Mouse (Mus musculus) forebrain, embryonic 10.5 days (tissue): ENCODE measurements at regions not wholly inside any gene's neighbourhood (a gene's known extent, or its start where the extent isn't known, plus 50 kb on each side); places are given as distances from the start of the nearest gene placed in this dataset.

Experiments
- DNase-seq: peaks from one replicate; pipeline ENCODE4 v3.0.0-alpha.2; 2017; ENCODE audit warnings: low spot score; ENCODE audit errors: extremely low spot score
- H3K27ac ChIP-seq: fragments of 300-500 bp; sonication (generic); 2 replicates; pipeline ENCODE4 v1.5.1; 2016; ENCODE audit warnings: mild to moderate bottlenecking
- H3K27me3 ChIP-seq: fragments of 300-500 bp; sonication (generic); 2 replicates; pipeline ENCODE4 v1.6.1; 2016; ENCODE audit warnings: mild to moderate bottlenecking; ENCODE audit not compliant: poor library complexity, severe bottlenecking
- H3K36me3 ChIP-seq: fragments of 300-500 bp; sonication (generic); replicated peaks from 2 replicates; pipeline ENCODE4 v1.6.1; 2016; ENCODE audit warnings: mild to moderate bottlenecking, moderate library complexity
- H3K4me1 ChIP-seq: fragments of 300-500 bp; sonication (generic); 2 replicates; pipeline ENCODE4 v1.6.1; 2016
- H3K4me3 ChIP-seq: fragments of 300-500 bp; sonication (generic); 2 replicates; pipeline ENCODE4 v1.5.1; 2016; ENCODE audit warnings: mild to moderate bottlenecking, moderate library complexity
- H3K9me3 ChIP-seq: fragments of 300-500 bp; sonication (generic); 2 replicates; pipeline ENCODE4 v1.6.1; 2016; ENCODE audit warnings: mild to moderate bottlenecking, moderate library complexity
- WGBS: fragments of 180-500 bp; shearing (Covaris S2); methylation state at CpG from one replicate; pipeline ENCODE4 v1.1.7; 2016; 5-methylcytosine and 5-hydroxymethylcytosine counted together

DNA sequence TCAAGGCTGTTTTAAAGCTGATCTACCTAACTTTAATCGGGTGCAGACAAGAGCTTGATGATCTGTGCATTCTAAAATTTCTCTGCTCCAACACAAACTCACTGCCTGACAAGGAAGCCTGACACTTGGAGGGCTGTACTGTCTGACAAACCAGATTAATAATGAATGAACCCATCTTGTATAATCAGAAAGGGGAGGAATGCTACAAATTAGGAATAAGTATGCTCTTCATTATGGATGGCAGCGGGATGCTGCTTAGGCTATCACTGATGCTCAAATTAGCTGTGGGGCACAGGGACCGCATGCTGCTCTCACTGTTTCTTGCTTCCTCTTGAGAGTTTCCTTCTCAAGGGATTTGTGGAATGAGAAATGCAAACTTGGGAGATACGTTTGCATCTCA lies 213.8 kb upstream of the Veph1 start:
- 81% methylated on average over 4 of the region's 4 CpGs for WGBS
- H3K36me3 ChIP-seq, result no peaks in the 10 kb centered on the region
- no peak for DNase-seq

DNA sequence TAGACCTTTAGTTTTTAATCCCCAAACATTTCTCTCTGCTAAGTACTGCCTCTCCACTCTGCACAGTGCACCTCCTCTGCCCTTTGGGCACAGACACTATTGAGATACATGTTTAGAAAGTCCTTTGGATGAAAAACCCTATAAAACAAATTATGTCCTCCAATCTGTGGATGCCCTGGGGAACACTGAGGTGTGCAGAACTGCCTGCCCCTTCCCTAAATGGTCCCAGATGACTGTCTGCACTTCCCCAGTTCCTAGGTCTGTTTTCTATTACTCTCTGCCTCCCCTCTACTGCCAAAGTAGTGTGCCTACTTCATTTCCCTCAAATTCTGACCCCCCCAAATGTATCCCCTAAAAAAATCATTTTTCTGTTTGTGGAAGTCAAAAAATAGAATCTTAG lies 209.5 kb upstream of the Veph1 start:
- H3K4me1 ChIP-seq, result peaks cover 34% of the 10 kb centered on the region
- H3K4me3 ChIP-seq, result no peak overlapping the region
- H3K36me3 ChIP-seq, result no peaks in the 10 kb centered on the region
- no peaks in the 10 kb centered on the region for H3K9me3 ChIP-seq
- H3K27me3 ChIP-seq, result peaks cover 12% of the 10 kb centered on the region
- DNase-seq, result no peak
- H3K27ac ChIP-seq, result no peak overlapping the region

More for the DNA sequence above, 213.8 kb upstream of the Veph1 start:
- Histone ChIP-seq H3K9me3 (no peaks in the 10 kb centered on the region), H3K4me1 (peaks cover 17% of the 10 kb centered on the region), H3K4me3 (no peak overlapping the region), H3K27ac (no peak overlapping the region), H3K27me3 (no peaks in the 10 kb centered on the region)

DNA sequence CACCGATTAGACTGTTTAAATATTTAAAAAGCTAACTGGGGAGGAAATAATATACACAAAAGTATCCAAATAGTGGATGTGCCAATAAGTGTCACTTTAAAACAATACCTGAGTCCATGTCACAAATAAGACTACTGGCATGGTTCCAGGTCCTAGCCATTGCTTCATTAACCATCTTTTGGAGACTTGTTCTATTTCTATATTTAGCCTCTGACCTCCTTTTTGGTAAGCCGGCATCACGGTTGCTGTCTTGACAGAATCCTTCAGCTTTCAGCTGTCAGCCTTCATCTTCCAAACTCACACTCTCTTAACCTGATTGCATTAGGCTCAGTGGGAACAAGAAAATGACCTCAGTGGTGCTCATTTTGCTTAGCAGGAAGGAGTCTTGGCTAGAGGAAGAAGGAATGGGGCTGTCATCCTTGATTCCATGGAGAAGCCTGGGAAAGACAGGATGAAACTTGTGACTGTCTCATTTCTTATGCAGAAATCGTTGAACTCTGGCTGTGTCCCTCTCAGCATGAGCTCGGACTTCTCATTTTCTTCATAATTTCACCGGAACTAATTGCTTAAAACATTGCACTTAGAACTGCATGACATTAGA lies 208.9 kb upstream of the Veph1 start:
- WGBS, result 70% methylated on average over 6 of the region's 6 CpGs
- no peak for DNase-seq
- Histone ChIP-seq H3K4me3 (no peak overlapping the region), H3K36me3 (no peaks in the 10 kb centered on the region), H3K4me1 (peaks cover 34% of the 10 kb centered on the region), H3K27ac (no peak overlapping the region), H3K27me3 (peaks cover 17% of the 10 kb centered on the region), H3K9me3 (no peaks in the 10 kb centered on the region)

DNA sequence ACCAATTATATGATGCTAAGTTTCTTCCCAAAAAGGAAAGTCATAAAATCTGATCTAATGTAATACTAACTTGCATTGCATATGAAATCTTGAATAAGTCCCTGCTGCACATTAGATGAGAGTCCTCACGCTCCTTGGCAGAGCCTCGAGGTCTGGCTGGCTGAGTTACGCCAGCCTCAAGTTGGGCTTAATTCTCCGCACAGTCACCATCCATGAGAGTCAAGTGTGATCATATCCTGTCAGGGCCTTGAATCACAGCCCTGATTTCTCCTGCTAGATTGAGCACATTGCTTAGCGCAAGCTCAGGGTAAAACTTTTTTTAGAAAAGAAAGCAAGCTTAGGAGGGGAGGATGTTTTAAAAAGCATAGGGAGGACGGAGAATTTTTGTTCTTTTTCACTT lies 208.1 kb upstream of the Veph1 start:
- H3K27me3 ChIP-seq, result peaks cover 19% of the 10 kb centered on the region
- no peak overlapping the region for H3K27ac ChIP-seq
- H3K4me1 ChIP-seq, result peaks cover 34% of the 10 kb centered on the region
- WGBS, result 88% methylated on average over 6 of the region's 6 CpGs
- H3K9me3 ChIP-seq, result no peaks in the 10 kb centered on the region
- no peaks in the 10 kb centered on the region for H3K36me3 ChIP-seq
- no peak overlapping the region for H3K4me3 ChIP-seq
- no peak for DNase-seq

DNA sequence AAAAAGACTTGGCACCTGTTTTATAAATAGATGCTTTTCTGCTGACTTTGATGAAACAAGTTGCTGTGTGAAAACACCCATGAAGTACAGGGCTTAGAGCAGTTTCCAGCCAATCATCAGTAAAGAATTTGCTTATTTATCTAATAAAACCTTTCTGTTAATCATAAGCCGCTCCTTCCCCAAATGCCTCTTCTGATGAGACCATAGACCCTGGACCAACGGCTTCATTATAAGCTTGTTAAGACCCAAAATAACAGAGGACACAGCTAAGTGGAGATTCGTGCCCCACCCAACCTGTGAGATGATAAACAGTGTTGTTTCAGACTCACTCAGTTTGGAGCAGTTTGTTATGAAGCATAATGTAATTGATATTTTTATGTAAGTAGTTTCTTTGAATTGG lies 207.0 kb upstream of the Veph1 start:
- H3K36me3 ChIP-seq, result no peaks in the 10 kb centered on the region
- DNase-seq, result no peak
- H3K4me3 ChIP-seq, result no peak overlapping the region
- 89% methylated on average over 3 of the region's 3 CpGs for WGBS
- peaks cover 30% of the 10 kb centered on the region for H3K27me3 ChIP-seq
- H3K9me3 ChIP-seq, result no peaks in the 10 kb centered on the region
- no peak overlapping the region for H3K27ac ChIP-seq
- H3K4me1 ChIP-seq, result peaks cover 34% of the 10 kb centered on the region

DNA sequence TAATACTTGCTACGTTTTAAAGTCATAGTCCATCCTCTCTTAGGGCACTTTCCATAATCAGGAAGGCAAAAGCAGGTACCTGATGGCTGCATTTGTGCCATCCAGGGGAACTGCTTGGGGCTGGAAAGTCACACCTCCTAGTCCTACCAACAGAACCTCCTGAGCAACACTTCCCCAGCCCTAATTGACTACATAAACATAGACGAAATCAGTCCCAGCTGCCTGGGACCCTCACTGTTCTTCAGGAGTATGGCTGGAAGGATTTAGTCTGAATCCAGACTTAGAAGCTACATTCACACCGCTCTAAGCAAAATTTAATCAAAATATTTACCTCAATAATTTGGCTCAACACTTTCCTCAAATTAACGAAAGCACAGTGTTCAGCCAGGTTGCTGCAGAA lies 205.2 kb upstream of the Veph1 start:
- no peak for DNase-seq
- Histone ChIP-seq H3K27ac (no peak overlapping the region), H3K4me1 (peaks cover 31% of the 10 kb centered on the region), H3K27me3 (peaks cover 30% of the 10 kb centered on the region), H3K36me3 (no peaks in the 10 kb centered on the region), H3K9me3 (no peaks in the 10 kb centered on the region), H3K4me3 (no peak overlapping the region)
- 72% methylated on average over 4 of the region's 4 CpGs for WGBS

DNA sequence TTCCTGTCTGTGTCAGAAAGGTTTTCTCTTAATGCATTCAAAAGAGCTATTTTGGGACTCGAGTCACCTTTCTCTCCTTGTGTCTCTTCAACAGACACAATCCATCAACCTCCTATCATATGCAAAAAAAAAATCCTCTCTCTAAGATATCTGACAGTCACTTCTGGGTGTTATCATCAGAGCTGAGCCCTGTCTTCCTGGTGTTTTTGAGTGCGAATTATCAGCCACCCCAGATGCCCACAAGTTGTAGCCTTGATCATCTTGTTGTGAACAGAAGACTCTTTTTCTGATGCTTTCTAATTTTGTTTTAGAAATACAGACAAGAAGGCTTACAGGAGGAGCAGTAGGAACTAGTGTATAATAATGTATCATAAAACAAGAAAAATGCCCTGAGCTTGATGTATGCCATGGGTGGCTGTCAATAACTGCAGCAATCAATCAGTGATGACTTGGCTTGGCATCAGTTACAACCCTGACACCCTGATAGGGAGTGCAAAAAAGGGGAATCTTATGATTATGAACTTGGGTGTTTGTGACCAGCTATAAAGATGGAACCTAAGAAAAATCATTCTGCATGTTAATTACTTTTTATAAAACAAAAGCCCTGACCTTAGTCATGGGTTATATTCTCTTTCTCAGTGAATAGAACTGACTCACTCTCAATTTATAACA lies 197.9 kb upstream of the Veph1 start:
- peaks cover 16% of the 10 kb centered on the region for H3K27me3 ChIP-seq
- WGBS, result 77% methylated on average over 2 of the region's 2 CpGs
- no peak for DNase-seq

DNA sequence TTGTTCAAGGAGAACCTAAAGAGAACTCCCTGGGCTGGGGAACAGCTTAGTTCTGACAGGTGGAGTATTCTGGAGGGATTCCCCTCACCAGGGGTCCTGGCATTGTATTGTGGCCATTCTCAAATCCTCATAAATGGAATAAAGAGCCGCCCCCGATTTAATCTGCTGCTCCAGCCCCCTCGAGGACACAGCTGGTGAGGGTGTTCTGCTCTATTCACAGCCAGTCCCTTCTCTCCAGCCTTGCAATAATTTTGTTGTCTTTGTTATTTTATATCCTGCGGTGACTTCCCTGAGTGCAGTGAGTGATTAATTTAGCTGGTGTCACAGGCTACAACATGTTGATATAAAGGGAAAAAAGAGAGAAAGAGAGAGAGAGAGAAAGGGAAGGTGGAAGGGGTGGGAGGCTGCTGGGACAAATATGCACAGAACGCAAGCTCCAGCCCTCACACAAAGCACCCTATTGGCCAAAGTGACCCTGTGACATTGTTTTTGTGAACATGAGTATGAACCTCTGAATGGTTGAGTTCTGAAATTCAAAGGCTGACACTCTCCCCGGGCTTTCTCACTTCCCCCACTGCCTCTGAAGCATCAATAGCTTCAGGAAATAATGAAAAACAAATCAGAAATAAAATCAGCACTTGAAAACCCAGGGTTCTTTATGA lies 194.2 kb upstream of the Veph1 start:
- H3K4me3 ChIP-seq, result no peak overlapping the region
- 22% methylated on average over 6 of the region's 6 CpGs for WGBS
- H3K27me3 ChIP-seq, result peaks cover 18% of the 10 kb centered on the region
- H3K27ac ChIP-seq, result no peak overlapping the region; the same call in 1 of the 2 replicates
- peaks cover 27% of the 10 kb centered on the region for H3K4me1 ChIP-seq
- H3K36me3 ChIP-seq, result no peaks in the 10 kb centered on the region
- H3K9me3 ChIP-seq, result no peaks in the 10 kb centered on the region
- DNase-seq, result no peak

More for the DNA sequence above, 197.9 kb upstream of the Veph1 start:
- no peaks in the 10 kb centered on the region for H3K9me3 ChIP-seq
- H3K4me3 ChIP-seq, result no peak overlapping the region
- H3K4me1 ChIP-seq, result peaks cover 12% of the 10 kb centered on the region
- H3K27ac ChIP-seq, result no peak overlapping the region
- no peaks in the 10 kb centered on the region for H3K36me3 ChIP-seq

DNA sequence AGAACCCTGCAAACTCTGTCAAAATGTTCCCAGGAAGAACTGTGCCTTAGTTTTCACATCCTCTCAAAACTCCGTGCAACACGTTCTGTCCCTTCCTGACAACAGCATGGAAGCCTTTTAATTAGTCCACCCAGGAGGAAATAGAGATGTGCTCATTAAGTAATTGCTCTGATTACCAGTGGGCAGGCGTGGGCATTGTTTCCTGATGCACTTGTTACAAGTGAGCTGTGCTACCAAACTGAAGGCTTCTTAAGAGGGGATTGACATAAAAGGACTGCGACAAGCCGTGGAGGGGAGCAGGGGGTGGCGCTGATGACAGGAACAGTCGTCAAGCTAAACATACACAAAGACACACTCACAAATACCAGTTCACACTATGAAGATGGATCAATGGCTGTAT lies 192.1 kb upstream of the Veph1 start:
- DNase-seq, result no peak
- Histone ChIP-seq H3K36me3 (no peaks in the 10 kb centered on the region), H3K9me3 (no peaks in the 10 kb centered on the region), H3K4me1 (peaks cover 27% of the 10 kb centered on the region), H3K27ac (no peak overlapping the region), H3K27me3 (peaks cover 18% of the 10 kb centered on the region), H3K4me3 (no peak overlapping the region)
- 49% methylated on average over 7 of the region's 7 CpGs for WGBS

DNA sequence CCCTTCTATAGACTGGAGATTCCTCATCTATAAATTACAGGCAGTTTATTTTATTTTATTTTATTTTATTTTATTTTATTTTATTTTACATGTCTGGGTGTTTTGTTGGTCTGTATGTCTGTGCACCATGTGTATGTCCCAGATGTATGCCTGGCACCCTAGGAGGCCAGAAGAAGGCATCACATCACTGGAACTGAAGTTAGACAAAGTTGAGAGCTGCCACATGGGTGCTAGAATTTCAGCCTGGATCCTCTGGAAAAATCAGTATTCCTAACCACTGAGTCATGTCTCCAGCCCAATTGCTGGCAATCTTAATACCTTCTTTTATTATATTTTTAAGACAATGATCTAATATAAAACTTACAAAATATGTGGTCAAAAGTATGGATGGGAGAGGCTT lies 190.0 kb upstream of the Veph1 start:
- H3K4me1 ChIP-seq, result peaks cover 30% of the 10 kb centered on the region
- peaks cover 18% of the 10 kb centered on the region for H3K27me3 ChIP-seq
- H3K27ac ChIP-seq, result no peak overlapping the region
- no peak overlapping the region for H3K4me3 ChIP-seq
- no peak for DNase-seq
- no peaks in the 10 kb centered on the region for H3K36me3 ChIP-seq
- no peaks in the 10 kb centered on the region for H3K9me3 ChIP-seq

DNA sequence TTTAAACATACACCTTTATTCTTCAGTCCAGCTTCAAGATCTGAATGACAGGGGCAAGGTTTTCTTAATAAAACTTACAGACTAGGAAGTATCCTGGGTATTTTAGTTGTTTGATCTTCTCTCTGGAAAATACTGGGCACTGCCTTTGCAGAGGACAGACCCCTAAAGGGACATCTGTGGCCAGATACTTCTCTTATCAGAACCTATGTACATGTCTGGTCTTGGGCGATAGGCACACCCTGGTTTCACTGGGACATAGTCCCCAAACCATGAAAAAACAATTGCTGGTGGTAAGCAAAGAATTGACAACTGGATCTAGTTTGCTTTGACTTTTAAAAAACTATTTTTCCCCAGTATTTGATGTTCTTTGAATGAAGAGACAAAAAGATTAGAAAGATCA lies 189.5 kb upstream of the Veph1 start:
- Histone ChIP-seq H3K4me1 (peaks cover 28% of the 10 kb centered on the region), H3K9me3 (no peaks in the 10 kb centered on the region), H3K27ac (no peak overlapping the region), H3K4me3 (no peak overlapping the region), H3K36me3 (no peaks in the 10 kb centered on the region), H3K27me3 (peaks cover 18% of the 10 kb centered on the region)
- WGBS, result 82% methylated on average over 1 of the region's 1 CpGs
- DNase-seq, result no peak

DNA sequence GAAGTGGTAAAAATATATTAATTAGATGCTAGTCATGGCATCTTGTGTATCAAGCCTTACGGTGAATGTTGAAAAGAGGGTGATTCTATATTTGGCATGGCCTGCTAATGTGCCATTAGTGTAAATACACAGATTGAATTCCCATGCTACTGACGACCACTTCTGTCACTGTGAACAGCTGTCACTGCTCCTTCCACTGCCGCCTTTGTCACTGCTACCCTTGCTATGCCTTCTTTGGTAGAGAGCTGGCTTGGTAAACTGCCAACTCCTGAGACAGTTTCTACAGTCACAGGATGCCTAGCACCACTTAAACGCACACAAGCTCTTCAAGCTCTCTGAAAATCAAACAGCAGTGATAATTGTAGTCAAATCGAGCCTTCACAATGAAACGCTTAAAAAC lies 184.1 kb upstream of the Veph1 start:
- no peak overlapping the region for H3K4me3 ChIP-seq
- H3K9me3 ChIP-seq, result no peaks in the 10 kb centered on the region
- H3K27ac ChIP-seq, result no peak overlapping the region
- DNase-seq, result no peak
- WGBS, result 81% methylated on average over 6 of the region's 6 CpGs
- H3K4me1 ChIP-seq, result 0 out of 2 replicates have a peak, but pooled peaks cover 3% of the 10 kb centered on the region
- H3K27me3 ChIP-seq, result no peaks in the 10 kb centered on the region
- no peaks in the 10 kb centered on the region for H3K36me3 ChIP-seq

DNA sequence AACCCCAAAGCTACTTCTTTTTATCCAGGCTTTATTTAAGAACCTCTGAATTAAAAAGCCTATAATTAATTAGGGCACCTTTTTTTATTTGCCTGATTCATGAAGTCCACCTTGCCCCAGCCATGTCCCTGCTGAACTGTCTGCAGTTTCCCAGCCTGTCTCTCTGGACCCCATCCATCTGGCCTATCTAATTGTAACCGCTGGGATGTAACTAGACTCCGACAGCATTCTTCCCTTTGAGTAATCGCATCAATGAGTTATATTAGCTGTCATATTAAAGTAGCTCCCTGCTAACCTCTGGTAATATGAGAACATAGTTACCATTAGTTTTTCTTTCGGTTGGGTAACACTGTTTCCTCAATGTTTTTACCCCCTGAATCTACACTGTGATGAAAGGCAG lies 182.6 kb upstream of the Veph1 start:
- Histone ChIP-seq H3K9me3 (no peaks in the 10 kb centered on the region), H3K4me3 (no peak overlapping the region), H3K27me3 (no peaks in the 10 kb centered on the region), H3K4me1 (0 out of 2 replicates have a peak, but pooled peaks cover 3% of the 10 kb centered on the region), H3K36me3 (no peaks in the 10 kb centered on the region), H3K27ac (no peak overlapping the region)
- 71% methylated on average over 4 of the region's 4 CpGs for WGBS
- DNase-seq, result no peak
